Mouse (Mus musculus) forelimb bud, embryonic 11.5 days (tissue): ENCODE results near the gene Trp53i11.

Source experiments
- DNase-seq: peaks from one replicate; pipeline ENCODE4 v3.0.0-alpha.2; 2012; ENCODE audit warnings: low read depth, low spot score

Gene Trp53i11

DNA sequence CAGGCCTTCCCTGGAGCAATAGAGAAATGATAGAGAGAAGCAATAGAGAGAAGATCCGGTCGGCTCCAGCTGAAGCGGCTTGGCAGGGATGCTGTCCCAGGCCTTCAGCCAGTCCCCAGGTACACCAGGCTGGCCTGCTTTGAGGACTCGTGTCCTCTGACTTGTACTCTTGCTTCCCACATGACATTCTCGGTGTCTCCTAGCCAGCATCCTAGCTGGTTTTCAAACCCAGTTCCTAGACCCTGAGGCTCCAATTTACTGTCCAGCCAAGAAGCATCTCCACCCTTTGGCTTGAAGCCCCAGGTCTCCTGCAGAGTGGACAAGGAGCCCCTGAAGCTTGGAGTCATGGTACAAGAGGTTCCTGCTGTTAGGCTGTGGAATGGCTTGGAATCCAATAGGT lies 54.8 kb downstream of the Trp53i11 start:
- no peak for DNase-seq

DNA sequence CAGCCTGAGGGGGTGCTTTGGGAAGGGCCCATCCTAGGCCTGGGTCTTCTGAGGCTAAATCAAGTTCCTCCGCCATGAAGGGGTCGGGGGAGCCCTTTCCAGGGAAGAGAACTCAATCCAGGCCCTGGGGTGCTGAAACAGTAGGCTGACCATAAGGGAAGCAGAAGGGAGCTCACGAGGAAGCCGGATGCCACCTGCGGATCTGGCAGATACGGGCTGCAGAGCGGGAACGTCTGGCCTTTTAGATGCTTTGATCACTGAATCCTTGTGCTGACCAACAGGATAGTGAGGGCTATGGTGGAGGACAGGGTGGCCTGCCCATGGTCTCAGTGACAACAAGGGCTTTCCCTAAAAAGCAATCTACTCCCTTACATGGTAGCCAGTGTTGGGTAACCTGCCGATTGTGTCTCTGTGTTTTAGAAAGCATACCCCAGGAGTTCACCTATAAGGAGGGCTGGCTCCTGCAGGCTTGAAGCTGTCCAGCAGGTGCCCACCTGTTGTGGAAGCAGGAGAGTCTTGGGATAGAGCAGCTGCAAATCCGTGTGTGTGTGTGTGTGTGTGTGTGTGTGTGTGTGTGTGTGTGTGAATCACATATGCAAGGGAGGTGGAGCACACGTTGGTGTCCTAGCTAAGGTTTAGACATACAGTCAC lies 56.2 kb downstream of the Trp53i11 start:
- no peak for DNase-seq

DNA sequence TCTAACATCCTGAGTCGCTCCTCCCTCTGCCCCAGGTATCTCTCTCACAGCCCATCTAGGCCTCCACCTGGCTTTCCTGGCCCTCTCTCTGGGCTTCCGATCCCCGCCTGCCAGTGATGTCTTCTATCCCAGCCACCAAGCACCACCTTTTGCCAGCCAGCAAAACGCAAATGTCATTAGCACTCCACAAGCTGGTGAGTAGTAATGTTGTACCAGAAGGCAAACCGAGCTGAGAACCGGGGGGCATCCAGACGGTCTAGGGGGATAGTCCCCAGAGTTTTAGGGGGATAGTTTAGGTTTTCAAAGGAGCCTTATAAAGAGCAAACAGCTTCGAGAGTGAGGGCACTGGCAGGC lies 56.7 kb downstream of the Trp53i11 start:
- no peak for DNase-seq

DNA sequence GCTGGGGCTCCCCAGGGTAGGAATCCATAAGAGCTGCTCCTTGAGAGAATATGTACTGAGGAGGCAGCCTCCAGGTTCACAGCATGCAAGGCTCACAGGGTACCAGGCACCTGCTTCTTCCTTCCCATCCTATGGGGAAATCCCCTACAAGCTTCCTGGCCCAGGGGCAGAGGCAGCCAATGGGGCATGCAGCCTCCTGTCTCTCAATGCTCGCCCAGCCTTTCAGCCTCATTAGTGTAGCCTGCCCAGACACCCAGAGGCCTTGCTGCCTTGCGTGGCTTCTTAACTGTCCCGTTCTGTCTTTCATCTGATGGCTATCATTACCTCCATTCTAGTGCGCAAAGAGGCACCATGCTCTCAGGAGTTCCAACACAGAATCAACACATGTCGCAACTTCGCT lies 61.7 kb downstream of the Trp53i11 start:
- no peak for DNase-seq

DNA sequence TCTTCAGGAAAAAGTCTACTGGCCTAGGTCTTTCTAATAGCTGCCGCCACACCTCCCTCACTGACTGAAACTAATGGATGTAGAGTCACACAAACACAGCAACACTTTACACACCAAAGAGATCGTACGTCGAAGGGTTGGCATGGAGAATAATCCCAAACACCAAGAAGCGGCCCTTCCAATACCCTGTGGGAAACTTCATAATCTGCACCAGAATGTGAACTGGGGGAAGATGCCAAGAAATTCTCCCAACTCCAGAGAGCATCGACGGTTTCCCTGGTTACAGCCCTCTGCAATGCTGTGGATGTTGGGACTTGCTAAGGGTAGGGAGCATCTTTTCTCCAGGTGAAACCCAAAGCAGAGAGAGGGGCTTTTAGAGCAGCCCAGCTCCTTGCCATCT lies 63.3 kb downstream of the Trp53i11 start:
- DNase-seq, result no peak
